Mouse (Mus musculus): ENCODE data around the gene Mllt1. TPM values are rescaled to one million over a fixed set of nuclear protein-coding genes. Genes with fewer than 3 reads are reported as not detected.

Gene Mllt1
- 10 to 100 TPM; 80.8 to 87.6 TPM for total RNA-seq (2021)
- long read RNA-seq, experiment 1, transcript Mllt1-201 (12 exons, 3,636 nt): major isoform, 13 of 125 reads
- long read RNA-seq, experiment 1, partial matches to known transcripts: 10 of 125 reads
- long read RNA-seq, experiment 1, other reads (novel, unspliced or antisense): 102 of 125 reads
- long read RNA-seq, experiment 2, transcript Mllt1-201 (12 exons, 3,636 nt): major isoform, 9 of 96 reads
- long read RNA-seq, experiment 2, partial matches to known transcripts: 5 of 96 reads
- long read RNA-seq, experiment 2, other reads (novel, unspliced or antisense): 82 of 96 reads

GRCm38 (mm10) chr17:56935363-56936131 is at the start of gene Mllt1:
TSS of gene Mllt1 (minus strand) at chr17:56935415.
- intact Hi-C loops (cut with DNase I): loop anchor here (2.0 to 5.0 kb wide), 2 partner anchors 53 to 123 kb away; no protein-coding TSS in a partner anchor
- peak; percentile 60 for TF ChIP-seq CTCF (IDR thresholded peaks at IDR 0.05)
- Histone ChIP-seq H3K4me3 (peak within 1 kb of the TSS; percentile 78), H3K27ac (peak within 1 kb of the TSS; percentile 77)
- DNase-seq (ENCODE audit: extremely low spot score in 1 of 2, low spot score in 2 of 2): peak; percentile 99 to 100

- no peak for DNase-seq (ENCODE audit: extremely low spot score in 1 of 2, low spot score in 2 of 2)
- H3K27ac ChIP-seq: no peak overlapping the region
- intact Hi-C loops (cut with DNase I): no loop called here
- TF ChIP-seq CTCF (IDR thresholded peaks at IDR 0.05): no peak
- no peak overlapping the region for H3K4me3 ChIP-seq
Observed at GRCm38 (mm10) chr17:56984886-56985285, 49.7 kb upstream of the Mllt1 start.

- DNase-seq (ENCODE audit: extremely low spot score in 1 of 2, low spot score in 2 of 2): no peak
- no peak for TF ChIP-seq CTCF (IDR thresholded peaks at IDR 0.05)
- no peak within 1 kb of the TSS for H3K27ac ChIP-seq
- no peak within 1 kb of the TSS for H3K4me3 ChIP-seq
- intact Hi-C loops (cut with DNase I): no loop called here
Observed at GRCm38 (mm10) chr17:56982013-56982412, 46.8 kb upstream of the Mllt1 start, which contains the start of gene Acer1. TSS of gene Acer1 (minus strand) at chr17:56982126.

GRCm38 (mm10) chr17:56981049-56981448 is 45.8 kb upstream of the Mllt1 start:
- H3K4me3 ChIP-seq: no peak overlapping the region
- DNase-seq (ENCODE audit: extremely low spot score in 1 of 2, low spot score in 2 of 2): no peak
- H3K27ac ChIP-seq: no peak overlapping the region
- no peak for TF ChIP-seq CTCF (IDR thresholded peaks at IDR 0.05)
- intact Hi-C loops (cut with DNase I): no loop called here

- H3K27ac ChIP-seq: no peak overlapping the region
- intact Hi-C loops (cut with DNase I): no loop called here
- no peak for DNase-seq (ENCODE audit: extremely low spot score in 1 of 2, low spot score in 2 of 2)
- TF ChIP-seq CTCF (IDR thresholded peaks at IDR 0.05): no peak
- no peak overlapping the region for H3K4me3 ChIP-seq
Observed at GRCm38 (mm10) chr17:56979524-56979923, 44.3 kb upstream of the Mllt1 start.

GRCm38 (mm10) chr17:56976531-56977390 is 41.5 kb upstream of the Mllt1 start:
- no peak overlapping the region for H3K27ac ChIP-seq
- intact Hi-C loops (cut with DNase I): no loop called here
- H3K4me3 ChIP-seq: no peak overlapping the region
- TF ChIP-seq CTCF (IDR thresholded peaks at IDR 0.05): no peak
- DNase-seq (ENCODE audit: extremely low spot score in 1 of 2, low spot score in 2 of 2): no peak

- H3K27ac ChIP-seq: no peak overlapping the region
- TF ChIP-seq CTCF (IDR thresholded peaks at IDR 0.05): no peak
- H3K4me3 ChIP-seq: no peak overlapping the region
- intact Hi-C loops (cut with DNase I): no loop called here
- no peak for DNase-seq (ENCODE audit: extremely low spot score in 1 of 2, low spot score in 2 of 2)
Observed at GRCm38 (mm10) chr17:56975391-56975790, 40.2 kb upstream of the Mllt1 start.

- no peak overlapping the region for H3K27ac ChIP-seq
- no peak overlapping the region for H3K4me3 ChIP-seq
- no peak for DNase-seq (ENCODE audit: extremely low spot score in 1 of 2, low spot score in 2 of 2)
- TF ChIP-seq CTCF (IDR thresholded peaks at IDR 0.05): no peak
- intact Hi-C loops (cut with DNase I): no loop called here
Observed at GRCm38 (mm10) chr17:56974708-56975240, 39.6 kb upstream of the Mllt1 start.

- Histone ChIP-seq H3K4me3 (no peak overlapping the region), H3K27ac (no peak overlapping the region)
- no peak for DNase-seq (ENCODE audit: extremely low spot score in 1 of 2, low spot score in 2 of 2)
- TF ChIP-seq CTCF (IDR thresholded peaks at IDR 0.05): no peak
- intact Hi-C loops (cut with DNase I): no loop called here
Observed at GRCm38 (mm10) chr17:56973956-56974707, 38.9 kb upstream of the Mllt1 start.

- no peak for DNase-seq (ENCODE audit: extremely low spot score in 1 of 2, low spot score in 2 of 2)
- no peak overlapping the region for H3K4me3 ChIP-seq
- H3K27ac ChIP-seq: no peak overlapping the region
- intact Hi-C loops (cut with DNase I): no loop called here
- TF ChIP-seq CTCF (IDR thresholded peaks at IDR 0.05): no peak
Observed at GRCm38 (mm10) chr17:56970081-56970480, 34.9 kb upstream of the Mllt1 start.

GRCm38 (mm10) chr17:56969321-56969720 is 34.1 kb upstream of the Mllt1 start:
- no peak overlapping the region for H3K27ac ChIP-seq
- H3K4me3 ChIP-seq: no peak overlapping the region
- TF ChIP-seq CTCF (IDR thresholded peaks at IDR 0.05): no peak
- intact Hi-C loops (cut with DNase I): no loop called here
- no peak for DNase-seq (ENCODE audit: extremely low spot score in 1 of 2, low spot score in 2 of 2)
